Mouse (Mus musculus): ENCODE results near the gene Vps13d. TPM values are rescaled to one million over a fixed set of nuclear protein-coding genes. Genes with fewer than 3 reads are reported as not detected.

Gene Vps13d
- polyA plus RNA-seq, 1 experiment = 71.8 TPM

GRCm38 (mm10) chr4:145019121-145019714 is 175.6 kb downstream of the Vps13d start:
- WGBS = 82% methylated on average over 3 of the region's 3 CpGs
- Histone ChIP-seq H3K27ac (ENCODE audit: insufficient read depth, low read depth, low read length) (no peak overlapping the region), H3K4me1 (ENCODE audit: control insufficient read depth, insufficient read depth, low read length) (no peaks in the 10 kb centered on the region), H3K4me3 (ENCODE audit: insufficient read depth, low read depth, low read length) (no peak overlapping the region)
- no peak for TF ChIP-seq POLR2A (IDR thresholded peaks at IDR 0.05; ENCODE audit: insufficient read depth, low read depth, low read length)
- no peak for TF ChIP-seq CTCF (IDR thresholded peaks at IDR 0.05; ENCODE audit: insufficient read depth, low read depth, low read length)

- TF ChIP-seq CTCF (IDR thresholded peaks at IDR 0.05; ENCODE audit: insufficient read depth, low read depth, low read length) (no peak), POLR2A (IDR thresholded peaks at IDR 0.05; ENCODE audit: insufficient read depth, low read depth, low read length) (no peak)
- whole genome bisulfite sequencing = 50% methylated on average over 2 of the region's 2 CpGs
- no peak overlapping the region for H3K27ac ChIP-seq (ENCODE audit: insufficient read depth, low read depth, low read length)
- H3K4me3 ChIP-seq (ENCODE audit: insufficient read depth, low read depth, low read length) = no peak overlapping the region
- no peaks in the 10 kb centered on the region for H3K4me1 ChIP-seq (ENCODE audit: control insufficient read depth, insufficient read depth, low read length)
Observed at GRCm38 (mm10) chr4:145017745-145018144, 177.1 kb downstream of the Vps13d start.

GRCm38 (mm10) chr4:145016669-145017068 is 178.1 kb downstream of the Vps13d start:
- WGBS = 93% methylated on average over 1 of the region's 1 CpGs
- Histone ChIP-seq H3K4me1 (ENCODE audit: control insufficient read depth, insufficient read depth, low read length) (no peaks in the 10 kb centered on the region), H3K4me3 (ENCODE audit: insufficient read depth, low read depth, low read length) (no peak overlapping the region), H3K27ac (ENCODE audit: insufficient read depth, low read depth, low read length) (no peak overlapping the region)
- TF ChIP-seq CTCF (IDR thresholded peaks at IDR 0.05; ENCODE audit: insufficient read depth, low read depth, low read length) (no peak), POLR2A (IDR thresholded peaks at IDR 0.05; ENCODE audit: insufficient read depth, low read depth, low read length) (no peak)

DNA sequence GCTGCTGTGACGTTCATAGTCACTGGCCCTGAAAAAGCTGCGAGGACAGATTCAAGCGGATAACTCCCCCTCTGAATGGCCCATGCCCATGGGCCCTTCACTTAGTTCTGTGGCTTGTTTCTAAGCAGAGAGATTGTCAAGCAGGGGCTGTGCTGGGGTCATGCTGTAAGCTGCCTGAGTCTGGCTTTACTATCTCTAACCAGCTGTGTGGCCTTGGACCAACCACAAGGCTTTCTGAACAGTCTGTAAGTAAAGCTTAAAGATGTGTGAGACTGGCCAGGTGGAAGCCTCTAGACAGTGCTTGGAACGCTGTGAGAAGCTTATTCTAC is 180.2 kb downstream of the Vps13d start:
- no peak for TF ChIP-seq CTCF (IDR thresholded peaks at IDR 0.05; ENCODE audit: insufficient read depth, low read depth, low read length)
- no peak for TF ChIP-seq POLR2A (IDR thresholded peaks at IDR 0.05; ENCODE audit: insufficient read depth, low read depth, low read length)
- Histone ChIP-seq H3K4me1 (ENCODE audit: control insufficient read depth, insufficient read depth, low read length) (0 out of 2 replicates have a peak, but pooled peaks cover 1% of the 10 kb centered on the region), H3K4me3 (ENCODE audit: insufficient read depth, low read depth, low read length) (no peak overlapping the region), H3K27ac (ENCODE audit: insufficient read depth, low read depth, low read length) (no peak overlapping the region)
- 92% methylated on average over 4 of the region's 4 CpGs for WGBS

DNA sequence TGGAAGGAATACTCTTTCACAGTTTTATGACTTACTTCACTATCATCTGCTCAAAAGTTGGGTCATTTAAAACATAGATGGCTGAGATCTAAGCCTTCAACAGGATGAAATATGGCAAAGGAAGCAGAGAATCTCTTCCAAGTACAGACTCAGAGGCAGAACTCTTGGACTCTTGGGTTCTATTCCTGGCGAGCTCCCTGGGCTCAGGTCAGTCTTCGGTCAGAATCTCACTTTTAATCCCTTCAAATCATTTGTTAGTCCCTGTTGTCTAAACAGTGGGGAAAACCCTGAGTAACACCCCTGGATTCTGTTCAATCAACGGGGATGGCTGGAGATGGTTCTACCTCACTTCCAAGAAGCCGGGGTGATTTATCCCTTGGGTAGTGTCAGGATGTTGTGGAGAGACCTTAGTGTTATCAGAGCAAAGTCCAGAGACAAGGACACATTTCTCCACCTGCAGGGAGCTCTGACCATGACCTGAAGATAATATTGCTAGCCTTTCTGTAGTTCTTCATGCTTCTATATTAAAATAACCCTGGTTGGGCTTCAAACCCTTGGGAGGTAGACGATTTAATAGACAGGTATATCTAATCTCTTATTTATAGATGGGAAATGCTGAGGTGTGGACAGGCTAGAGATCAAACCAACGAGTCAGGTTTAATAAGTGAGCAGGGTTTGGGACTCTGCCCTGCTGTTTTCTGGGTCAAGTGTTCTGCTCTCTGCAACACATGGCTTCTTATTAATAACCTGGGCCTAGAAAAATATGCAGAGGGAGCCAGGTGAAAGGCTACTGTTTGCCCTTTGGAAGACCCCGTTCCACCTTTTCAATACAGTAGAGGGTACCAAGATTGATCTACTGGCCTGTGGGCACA is 180.8 kb downstream of the Vps13d start:
- Histone ChIP-seq H3K4me1 (ENCODE audit: control insufficient read depth, insufficient read depth, low read length) (0 out of 2 replicates have a peak, but pooled peaks cover 3% of the 10 kb centered on the region), H3K4me3 (ENCODE audit: insufficient read depth, low read depth, low read length) (no peak overlapping the region), H3K27ac (ENCODE audit: insufficient read depth, low read depth, low read length) (no peak overlapping the region)
- no peak for TF ChIP-seq POLR2A (IDR thresholded peaks at IDR 0.05; ENCODE audit: insufficient read depth, low read depth, low read length)
- no peak for TF ChIP-seq CTCF (IDR thresholded peaks at IDR 0.05; ENCODE audit: insufficient read depth, low read depth, low read length)
- WGBS = 88% methylated on average over 7 of the region's 7 CpGs

GRCm38 (mm10) chr4:145013187-145013586 is 181.6 kb downstream of the Vps13d start:
- TF ChIP-seq CTCF (IDR thresholded peaks at IDR 0.05; ENCODE audit: insufficient read depth, low read depth, low read length) (no peak), POLR2A (IDR thresholded peaks at IDR 0.05; ENCODE audit: insufficient read depth, low read depth, low read length) (no peak)
- WGBS = 64% methylated on average over 4 of the region's 4 CpGs
- Histone ChIP-seq H3K27ac (ENCODE audit: insufficient read depth, low read depth, low read length) (no peak overlapping the region), H3K4me1 (ENCODE audit: control insufficient read depth, insufficient read depth, low read length) (0 out of 2 replicates have a peak, but pooled peaks cover 3% of the 10 kb centered on the region), H3K4me3 (ENCODE audit: insufficient read depth, low read depth, low read length) (no peak overlapping the region)

DNA sequence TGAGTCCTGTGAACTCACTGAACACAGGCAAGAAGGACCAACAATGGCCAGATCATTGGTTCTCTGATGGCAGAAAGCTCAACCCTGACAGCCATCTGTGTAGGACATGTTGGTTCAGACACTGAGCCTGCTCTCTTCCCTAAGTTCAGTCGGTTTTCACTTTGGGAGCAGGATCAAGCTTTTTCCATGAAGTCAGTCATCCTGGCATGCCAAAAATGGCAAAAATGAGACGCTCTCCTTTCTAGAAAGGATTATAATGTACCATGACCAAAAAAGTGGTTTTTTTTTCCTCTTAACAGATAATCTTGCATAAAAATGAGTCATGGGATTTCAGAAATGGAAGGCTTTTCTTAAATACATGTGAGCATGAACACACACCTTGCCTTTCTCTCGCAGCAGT is 183.6 kb downstream of the Vps13d start:
- no peak for TF ChIP-seq CTCF (IDR thresholded peaks at IDR 0.05; ENCODE audit: insufficient read depth, low read depth, low read length)
- no peak for TF ChIP-seq POLR2A (IDR thresholded peaks at IDR 0.05; ENCODE audit: insufficient read depth, low read depth, low read length)
- Histone ChIP-seq H3K27ac (ENCODE audit: insufficient read depth, low read depth, low read length) (no peak overlapping the region), H3K4me3 (ENCODE audit: insufficient read depth, low read depth, low read length) (no peak overlapping the region)

DNA sequence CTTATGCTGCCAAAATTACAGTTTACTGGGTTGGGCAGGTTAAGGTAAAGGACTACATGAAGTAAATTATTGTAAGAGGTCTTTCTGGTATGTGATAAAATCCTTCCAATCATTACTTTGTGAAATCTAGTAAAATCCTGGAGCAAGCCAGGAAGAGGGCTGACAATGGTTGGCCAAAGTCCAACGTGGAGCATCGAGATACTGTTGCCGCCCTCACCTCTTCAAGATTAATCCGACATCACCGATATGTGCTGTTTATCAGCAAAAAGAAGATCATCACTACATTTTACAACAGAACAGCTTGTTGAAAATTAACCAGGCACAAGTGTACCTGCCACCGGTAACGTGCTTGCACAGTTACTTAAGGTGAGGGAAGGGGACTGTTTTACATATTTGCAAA is 184.9 kb downstream of the Vps13d start:
- WGBS = 79% methylated on average over 7 of the region's 7 CpGs
- no peak overlapping the region for H3K4me3 ChIP-seq (ENCODE audit: insufficient read depth, low read depth, low read length)
- no peak for TF ChIP-seq CTCF (IDR thresholded peaks at IDR 0.05; ENCODE audit: insufficient read depth, low read depth, low read length)
- no peak for TF ChIP-seq POLR2A (IDR thresholded peaks at IDR 0.05; ENCODE audit: insufficient read depth, low read depth, low read length)
- H3K27ac ChIP-seq (ENCODE audit: insufficient read depth, low read depth, low read length) = no peak overlapping the region
- H3K4me1 ChIP-seq (ENCODE audit: control insufficient read depth, insufficient read depth, low read length) = 0 out of 2 replicates have a peak, but pooled peaks cover 3% of the 10 kb centered on the region

More for the DNA sequence above, 183.6 kb downstream of the Vps13d start:
- H3K4me1 ChIP-seq (ENCODE audit: control insufficient read depth, insufficient read depth, low read length) = 0 out of 2 replicates have a peak, but pooled peaks cover 3% of the 10 kb centered on the region
- 87% methylated on average over 3 of the region's 3 CpGs for WGBS

- 0 out of 2 replicates have a peak, but pooled peaks cover 3% of the 10 kb centered on the region for H3K4me1 ChIP-seq (ENCODE audit: control insufficient read depth, insufficient read depth, low read length)
- H3K27ac ChIP-seq (ENCODE audit: insufficient read depth, low read depth, low read length) = no peak overlapping the region
- no peak for TF ChIP-seq CTCF (IDR thresholded peaks at IDR 0.05; ENCODE audit: insufficient read depth, low read depth, low read length)
- H3K4me3 ChIP-seq (ENCODE audit: insufficient read depth, low read depth, low read length) = no peak overlapping the region
- WGBS = 76% methylated on average over 3 of the region's 3 CpGs
Observed at GRCm38 (mm10) chr4:145009437-145009836, 185.4 kb downstream of the Vps13d start.
